ENCODE assay signal across 9 mouse cellular contexts in the genomic region with DNA sequence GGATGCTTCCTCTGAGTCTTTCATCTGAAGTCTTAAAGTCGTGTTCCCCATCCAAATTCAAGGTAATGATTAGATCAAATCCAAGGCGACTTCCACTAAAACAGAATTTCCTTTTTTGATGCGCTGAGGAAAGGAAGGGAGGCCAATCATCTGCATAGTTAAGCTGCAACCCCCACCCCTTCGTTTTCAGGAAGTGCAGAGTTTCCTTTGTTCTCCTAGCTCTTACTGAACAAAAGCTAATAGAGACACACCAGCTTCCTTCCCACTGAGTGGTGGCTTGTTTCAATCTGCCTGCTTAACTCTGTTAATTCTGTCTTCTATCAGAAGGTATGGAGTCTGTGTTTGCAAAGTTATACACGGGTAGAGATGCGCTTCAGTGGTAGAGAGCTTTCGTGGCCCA. TPM values are rescaled to one million over a fixed set of nuclear protein-coding genes. Genes with fewer than 3 reads are reported as not detected.
DNase-seq lines count a peak whose midpoint lies in the region; ATAC-seq and TF ChIP-seq lines count a peak whose summit lies in the region.
"Had no signal": no experiment of that assay in that cellular context is flagged by ENCODE, and none has a peak within 500 bp of the region (broad histone marks: within the 10 kb centered on the region; RNA-seq: fewer than 3 reads in every experiment).

No protein-coding gene starts in this region.

- no peaks in the 10 kb centered on the region for H3K9me3 ChIP-seq in heart, embryonic 16.5 days (replicated peaks; ENCODE audit: control insufficient read depth, low read length)
- no peaks in the 10 kb centered on the region for H3K9me3 ChIP-seq in lung, postnatal 0 days (ENCODE audit: low read length)
- H3K9me3 ChIP-seq in hindbrain, embryonic 11.5 days (ENCODE audit: control insufficient read depth, low read length): no peaks in the 10 kb centered on the region

- H3K9ac ChIP-seq in heart, embryonic 16.5 days (ENCODE audit: low read length): peak overlapping the region; percentile 71
- H3K9ac ChIP-seq in lung, postnatal 0 days (replicated peaks; ENCODE audit: low read depth): no peak overlapping the region
- no peak overlapping the region for H3K9ac ChIP-seq in hindbrain, embryonic 11.5 days (ENCODE audit: low read depth, low read length)

- peak overlapping the region; percentile 64 for H3K4me3 ChIP-seq in heart, embryonic 16.5 days (ENCODE audit: low read length)
- peak overlapping the region; percentile 54 for H3K4me3 ChIP-seq in lung, postnatal 0 days (ENCODE audit: low read depth, low read length)
- H3K4me3 ChIP-seq in hindbrain, embryonic 11.5 days (ENCODE audit: low read depth, low read length): no peak overlapping the region

- peak overlapping the region; percentile 79 for H3K27ac ChIP-seq in heart, embryonic 16.5 days (ENCODE audit: low read length)
- H3K27ac ChIP-seq in lung, postnatal 0 days (ENCODE audit: low read length): peak overlapping the region; percentile 78
- H3K27ac ChIP-seq in hindbrain, embryonic 11.5 days (ENCODE audit: low read depth, low read length): no peak overlapping the region

- TF ChIP-seq EP300 in lung, postnatal 0 days (IDR thresholded peaks at IDR 0.05): peak; percentile 55

- no peaks in the 10 kb centered on the region for H3K27me3 ChIP-seq in heart, embryonic 16.5 days (ENCODE audit: control insufficient read depth, insufficient read depth, low read length)
- H3K27me3 ChIP-seq in lung, postnatal 0 days (replicated peaks; ENCODE audit: insufficient read depth, low read length): no peaks in the 10 kb centered on the region
- no peaks in the 10 kb centered on the region for H3K27me3 ChIP-seq in hindbrain, embryonic 11.5 days (ENCODE audit: control insufficient read depth, insufficient read depth, low read length)

- ATAC-seq in heart, embryonic 16.5 days (replicated peaks; ENCODE audit: extremely low read depth, insufficient read depth, low FRiP score): peak; percentile 63; the same call in 1 of the 2 replicates
- ATAC-seq in lung, postnatal 0 days: 0 out of 2 replicates have a peak, but pooled peaks have one; percentile 21
- no peak for ATAC-seq in hindbrain, embryonic 11.5 days (ENCODE audit: low FRiP score)

- no peaks in the 10 kb centered on the region for H3K36me3 ChIP-seq in heart, embryonic 16.5 days (ENCODE audit: control insufficient read depth, insufficient read depth)
- H3K36me3 ChIP-seq in lung, postnatal 0 days (ENCODE audit: insufficient read depth, low read length): no peaks in the 10 kb centered on the region
- H3K36me3 ChIP-seq in hindbrain, embryonic 11.5 days (ENCODE audit: control insufficient read depth, insufficient read depth, low read length): no peaks in the 10 kb centered on the region

- peak overlapping the region; percentile 97 for H3K4me2 ChIP-seq in heart, embryonic 16.5 days (ENCODE audit: low read depth, low read length)
- peak overlapping the region; percentile 67 for H3K4me2 ChIP-seq in lung, postnatal 0 days (replicated peaks; ENCODE audit: low read depth, low read length)
- no peak overlapping the region for H3K4me2 ChIP-seq in hindbrain, embryonic 11.5 days (replicated peaks; ENCODE audit: low read depth, low read length)

- 46% methylated on average over 7 of the region's 7 CpGs for WGBS in heart, embryonic 16.5 days
- WGBS in lung, postnatal 0 days: 33% methylated on average over 7 of the region's 7 CpGs
- 36% methylated on average over 7 of the region's 7 CpGs for WGBS in hindbrain, embryonic 11.5 days

- no peak for TF ChIP-seq CTCF in lung, postnatal 0 days (IDR thresholded peaks at IDR 0.05)

- DNase-seq in adrenal gland, postnatal 14 days: peak; percentile 13
- no peak for DNase-seq in adrenal gland, adult 8-10 months
- peak; percentile 13 for DNase-seq in CD4-positive helper T cell, adult 2 months (ENCODE audit: low read depth, low spot score)
- peak; percentile 56 for DNase-seq in lung, postnatal 0 days (ENCODE audit: low spot score)
- no peak for DNase-seq in urinary bladder, adult 2 months (ENCODE audit: low spot score)
- no peak for DNase-seq in spleen, postnatal 10 days (ENCODE audit: low spot score in 2 of 2)
- no peak for DNase-seq in hindbrain, embryonic 11.5 days (ENCODE audit: low spot score)

- H3K4me1 ChIP-seq in heart, embryonic 16.5 days (ENCODE audit: control insufficient read depth, insufficient read depth, low read length): peaks cover 4% of the 10 kb centered on the region; the same call in 1 of the 2 replicates
- no peaks in the 10 kb centered on the region; the same call in 1 of the 2 replicates for H3K4me1 ChIP-seq in lung, postnatal 0 days (ENCODE audit: insufficient read depth, low read depth, low read length)
- no peaks in the 10 kb centered on the region for H3K4me1 ChIP-seq in hindbrain, embryonic 11.5 days (replicated peaks; ENCODE audit: control insufficient read depth, insufficient read depth, low read length)

RNA-seq across cellular contexts. Expression of gene Thsd1, which starts 1.5 kb away (rescaled TPM):
- 5.5 and 7.8 TPM in 2 replicates for total RNA-seq in adrenal gland, postnatal 14 days (2021)
- 1 to 10 TPM; 2.5 to 3.9 (median 3.2) TPM for total RNA-seq in adrenal gland, adult 8-10 months (2022)
- polyA plus RNA-seq in heart, embryonic 16.5 days (2015; fragmentation: Nextera tagmentation; extraction: Ambion mirVana): 13.2 and 16.1 TPM in 2 replicates
- polyA plus RNA-seq in lung, postnatal 0 days (2015; fragmentation: Nextera tagmentation; extraction: Ambion mirVana): 32.0 and 33.3 TPM in 2 replicates
- 12.1 and 12.3 TPM in 2 replicates for polyA plus RNA-seq in urinary bladder, adult 2 months (2012; rRNA removed)
- 8.8 and 10.8 TPM in 2 replicates for polyA plus RNA-seq in hindbrain, embryonic 11.5 days (2014; fragmentation: Nextera tagmentation; extraction: Ambion mirVana)

RNA-seq across cellular contexts. Expression of gene Vps36, which starts 36.0 kb away (rescaled TPM):
- total RNA-seq in adrenal gland, postnatal 14 days (2021): 31.0 and 34.5 TPM in 2 replicates
- 10 to 100 TPM; 33.9 to 47.7 (median 40.9) TPM for total RNA-seq in adrenal gland, adult 8-10 months (2022)
- 21.6 and 21.7 TPM in 2 replicates for polyA plus RNA-seq in heart, embryonic 16.5 days (2015; fragmentation: Nextera tagmentation; extraction: Ambion mirVana)
- polyA plus RNA-seq in lung, postnatal 0 days (2015; fragmentation: Nextera tagmentation; extraction: Ambion mirVana): 36.8 and 41.7 TPM in 2 replicates
- 29.0 and 30.2 TPM in 2 replicates for polyA plus RNA-seq in urinary bladder, adult 2 months (2012; rRNA removed)
- polyA plus RNA-seq in hindbrain, embryonic 11.5 days (2014; fragmentation: Nextera tagmentation; extraction: Ambion mirVana): 35.8 and 39.8 TPM in 2 replicates

RNA-seq across cellular contexts. Expression of gene Ckap2, which starts 43.0 kb away (rescaled TPM):
- 13.2 and 13.3 TPM in 2 replicates for total RNA-seq in adrenal gland, postnatal 14 days (2021)
- 1 to 10 TPM; 1.4 to 5.5 (median 3.2) TPM for total RNA-seq in adrenal gland, adult 8-10 months (2022)
- 29.1 and 37.4 TPM in 2 replicates for polyA plus RNA-seq in heart, embryonic 16.5 days (2015; fragmentation: Nextera tagmentation; extraction: Ambion mirVana)
- polyA plus RNA-seq in lung, postnatal 0 days (2015; fragmentation: Nextera tagmentation; extraction: Ambion mirVana): 2.8 and 4.5 TPM in 2 replicates
- 4.7 and 5.1 TPM in 2 replicates for polyA plus RNA-seq in urinary bladder, adult 2 months (2012; rRNA removed)
- polyA plus RNA-seq in hindbrain, embryonic 11.5 days (2014; fragmentation: Nextera tagmentation; extraction: Ambion mirVana): 52.1 and 58.7 TPM in 2 replicates

RNA-seq across cellular contexts. Expression of gene Tpte, which starts 54.6 kb away (rescaled TPM):
- not detected in 2 replicates for total RNA-seq in adrenal gland, postnatal 14 days (2021)
- not detected for total RNA-seq in adrenal gland, adult 8-10 months (2022)
- not detected in 2 replicates for polyA plus RNA-seq in heart, embryonic 16.5 days (2015; fragmentation: Nextera tagmentation; extraction: Ambion mirVana)
- polyA plus RNA-seq in lung, postnatal 0 days (2015; fragmentation: Nextera tagmentation; extraction: Ambion mirVana): not detected in 2 replicates
- not detected in 2 replicates for polyA plus RNA-seq in urinary bladder, adult 2 months (2012; rRNA removed)
- polyA plus RNA-seq in hindbrain, embryonic 11.5 days (2014; fragmentation: Nextera tagmentation; extraction: Ambion mirVana): not detected in 2 replicates
- polyA plus RNA-seq: C2C12 had no signal

Comparison
In these comparisons a context has a peak if more than half of its experiments do, and no peak if none do; other contexts are left out.
1. DNase-seq: peak in adrenal gland, postnatal 14 days (single experiment), CD4-positive helper T cell, adult 2 months (single experiment) and lung, postnatal 0 days (single experiment); none in adrenal gland, adult 8-10 months (single experiment), urinary bladder, adult 2 months (single experiment), spleen, postnatal 10 days (0 of 2) and hindbrain, embryonic 11.5 days (single experiment).